Mouse (Mus musculus) frontal cortex, adult 2 months (tissue): ENCODE measurements around the gene Spef1. TPM values are rescaled to one million over a fixed set of nuclear protein-coding genes. Genes with fewer than 3 reads are reported as not detected.

ENCODE experiments used
- DNase-seq, 2 experiments: peaks; one replicate each; pipeline ENCODE4 v3.0.0; 2022; ENCODE audit warnings: low spot score in 1 of 2; ENCODE audit errors: extremely low spot score in 1 of 2
- polyA plus RNA-seq: library from polyadenylated mRNA; depleted of rRNA; stranded (reverse); fragments of >200 nt; gene quantifications from 2 replicates; pipeline ENCODE4 v1.2.3, GENCODE M21; 2012

Gene Spef1
- polyA plus RNA-seq, 1 experiment: 10.0 TPM

DNA sequence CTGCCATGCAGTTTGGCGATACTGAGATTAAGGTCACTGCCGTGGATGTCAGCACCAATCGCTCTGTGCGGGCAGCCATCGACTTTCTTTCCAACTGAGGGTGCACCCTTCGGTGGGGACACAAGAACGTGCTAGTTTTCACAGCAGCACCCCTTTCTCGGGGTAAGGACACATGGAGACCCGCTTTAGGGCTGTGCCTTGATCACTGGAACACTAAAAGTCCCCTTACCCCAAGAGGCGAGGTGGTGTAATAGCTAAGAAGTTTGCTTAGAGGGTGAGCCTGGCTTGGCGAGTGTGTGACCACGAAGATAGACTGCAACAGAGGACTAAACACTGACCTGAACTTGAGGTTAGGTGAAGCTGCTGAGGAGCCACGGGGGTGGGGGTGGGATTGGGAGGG, 42.0 kb downstream of the Spef1 start:
- DNase-seq: no peak

DNA sequence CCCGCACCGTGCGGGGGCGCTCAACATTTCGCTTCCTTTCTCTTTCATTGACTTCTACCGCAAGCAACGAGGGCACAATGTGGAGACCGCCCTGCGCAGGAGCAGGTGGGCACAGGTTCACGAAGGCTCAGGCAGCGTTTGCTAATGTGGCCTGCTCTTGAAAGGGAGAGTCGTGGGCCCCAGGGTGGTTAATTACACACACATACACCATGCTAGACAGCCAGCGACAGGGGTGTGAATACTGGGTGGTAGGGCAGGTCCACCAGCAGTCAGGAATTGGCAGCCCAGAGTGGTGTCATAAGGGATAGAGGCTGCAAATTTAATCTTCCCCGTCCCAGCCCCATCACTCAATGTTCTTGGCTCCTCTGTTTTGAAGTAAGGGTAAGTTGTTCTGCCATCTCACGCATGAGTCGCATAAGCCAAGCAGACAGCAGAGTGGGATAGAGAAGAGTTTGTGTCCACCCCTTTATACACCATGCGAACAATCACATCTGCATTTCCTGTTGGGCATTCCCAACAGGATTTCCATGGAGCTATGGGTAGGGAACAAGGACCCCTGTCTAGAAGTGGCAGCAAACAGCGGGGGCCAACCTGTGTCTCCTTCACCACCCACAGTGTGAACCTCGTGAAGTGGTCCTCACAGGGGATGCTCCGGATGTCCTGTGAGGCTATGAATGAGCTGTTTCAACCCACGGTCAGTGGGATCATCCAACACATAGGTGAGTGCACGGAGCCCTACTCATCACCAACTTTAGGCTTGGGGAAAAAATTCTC, 43.9 kb downstream of the Spef1 start:
- DNase-seq: no peak

DNA sequence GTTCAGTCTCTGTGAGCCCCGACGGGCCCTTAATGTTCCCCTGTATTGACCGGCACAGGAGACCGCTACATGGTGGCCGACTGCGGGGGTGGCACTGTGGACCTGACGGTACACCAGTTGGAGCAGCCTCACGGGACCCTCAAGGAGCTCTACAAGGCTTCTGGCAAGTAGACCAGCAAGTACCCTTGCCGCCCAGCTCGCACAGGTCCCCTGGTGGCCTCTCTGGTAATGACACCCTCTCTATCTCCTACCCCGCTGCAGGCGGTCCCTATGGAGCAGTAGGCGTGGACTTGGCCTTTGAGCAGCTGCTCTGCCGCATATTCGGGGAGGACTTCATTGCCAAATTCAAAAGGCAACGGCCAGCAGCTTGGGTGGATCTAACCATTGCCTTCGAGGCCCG, 44.5 kb downstream of the Spef1 start:
- peak in 1 of 2 experiments; percentile 61 for DNase-seq

DNA sequence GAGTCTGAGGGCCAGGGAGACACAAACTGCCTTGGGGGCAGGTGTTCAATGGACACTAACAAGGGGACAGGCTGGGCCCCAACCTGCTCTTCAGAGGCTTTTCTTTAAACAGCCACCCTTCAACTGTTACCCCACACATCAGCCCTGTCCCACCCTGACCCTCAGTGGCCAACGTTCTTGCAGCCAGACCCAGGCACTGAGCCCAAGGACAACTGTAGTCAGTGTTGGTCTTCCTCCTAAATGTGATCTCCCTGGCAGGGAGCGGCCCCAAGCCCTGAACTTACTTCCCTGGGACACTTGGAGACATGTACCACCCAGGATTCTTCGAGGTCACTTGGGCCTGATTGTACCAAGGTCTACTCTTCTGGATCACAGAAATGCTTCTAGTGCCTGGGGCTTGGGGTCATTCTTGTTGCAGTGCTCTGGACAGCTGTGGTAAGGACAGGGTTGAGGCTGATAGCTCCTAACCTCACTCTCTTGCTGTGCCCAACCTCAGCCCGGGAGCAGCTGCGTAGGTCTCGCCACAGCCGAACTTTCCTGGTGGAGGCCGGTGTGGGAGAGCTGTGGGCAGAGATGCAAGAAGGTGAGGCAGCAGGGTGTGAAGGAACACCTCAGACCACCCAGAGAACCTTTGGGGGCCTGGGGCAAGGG, 45.6 kb downstream of the Spef1 start:
- no peak for DNase-seq

DNA sequence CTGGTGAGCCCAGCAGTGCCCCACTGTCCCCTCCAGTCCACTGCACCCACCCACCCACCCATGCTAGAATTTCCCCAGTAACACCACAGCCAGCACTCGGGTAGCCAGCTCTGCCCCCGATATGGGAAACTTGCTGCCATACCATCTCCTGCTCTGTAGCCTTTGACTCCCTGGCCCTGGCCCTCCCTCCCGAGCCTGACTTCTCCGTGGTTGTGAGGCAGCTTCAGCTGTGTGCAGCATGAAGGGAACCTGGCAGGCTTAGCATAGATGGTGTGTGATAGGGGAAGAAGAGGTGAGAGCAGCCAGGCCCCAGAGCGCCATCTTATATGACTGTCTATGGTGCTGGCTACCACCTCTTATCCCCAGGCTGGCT, 46.6 kb downstream of the Spef1 start:
- DNase-seq: no peak

DNA sequence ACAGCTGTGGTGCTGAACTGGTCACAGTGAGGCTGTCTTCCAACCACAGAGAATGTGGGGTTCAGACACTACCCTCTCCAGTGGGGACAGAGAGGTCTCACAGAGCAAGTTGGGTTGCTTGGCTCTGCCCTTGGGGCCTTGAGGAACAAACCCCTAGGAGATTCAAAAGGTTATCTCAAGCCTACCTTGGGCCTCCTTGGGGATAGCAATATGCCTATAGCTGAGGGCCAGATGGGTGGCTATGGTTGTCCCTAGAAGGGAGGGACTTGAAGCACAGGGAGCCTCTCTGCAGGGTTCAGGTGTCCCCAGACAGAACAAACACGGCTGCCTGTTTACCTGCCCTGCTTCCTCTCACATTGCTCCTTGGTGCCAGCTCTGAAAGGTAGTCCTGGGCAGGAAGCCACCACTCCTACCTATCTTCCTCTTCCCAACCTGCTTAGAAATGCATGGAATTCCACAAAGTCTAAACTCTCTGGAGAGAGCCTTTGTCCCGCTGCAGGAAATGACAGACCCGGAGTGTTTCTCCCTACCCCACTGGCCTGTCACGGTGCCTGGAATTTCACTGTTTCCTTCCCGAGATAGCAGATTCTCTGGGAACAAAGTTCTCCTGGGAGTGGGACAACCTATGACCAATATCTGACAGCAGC, 47.1 kb downstream of the Spef1 start:
- no peak for DNase-seq

DNA sequence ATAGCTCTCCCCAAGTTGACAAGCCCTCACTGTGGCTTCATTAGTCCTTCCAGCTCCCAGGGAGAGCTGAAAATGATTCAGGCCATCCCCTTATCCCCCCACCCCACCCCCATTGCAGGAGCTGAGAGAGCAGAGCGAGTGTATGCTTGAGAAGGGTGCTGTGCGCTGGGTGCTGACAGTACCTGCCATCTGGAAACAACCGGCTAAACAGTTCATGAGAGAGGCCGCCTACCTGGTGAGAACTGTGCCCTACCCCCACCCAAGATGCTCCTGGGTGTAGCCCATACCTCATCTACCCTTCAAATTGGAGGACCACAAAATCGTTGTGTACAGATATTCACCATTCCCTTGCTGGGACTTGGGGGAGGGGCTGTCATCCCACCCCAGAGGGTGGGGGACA, 47.8 kb downstream of the Spef1 start:
- no peak for DNase-seq

DNA sequence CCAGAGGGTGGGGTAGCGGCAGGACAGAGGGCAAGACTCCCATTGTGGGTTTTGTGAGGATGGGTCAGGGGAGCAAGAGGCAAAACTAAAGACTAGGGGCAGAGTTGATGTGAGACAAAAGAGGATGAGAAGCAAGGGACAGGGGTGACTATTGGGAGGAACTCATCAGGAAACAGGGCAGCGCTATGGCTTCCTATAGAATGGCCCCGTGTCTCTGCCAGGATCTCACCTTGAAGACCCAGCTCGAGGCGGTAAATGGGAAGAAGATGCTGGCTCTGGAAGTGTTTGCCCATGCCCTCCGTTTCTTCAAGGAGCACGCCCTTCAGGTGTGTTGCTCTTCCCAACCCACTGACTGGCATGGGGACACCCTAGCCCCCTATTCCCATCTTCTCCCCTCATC, 48.3 kb downstream of the Spef1 start:
- no peak for DNase-seq

DNA sequence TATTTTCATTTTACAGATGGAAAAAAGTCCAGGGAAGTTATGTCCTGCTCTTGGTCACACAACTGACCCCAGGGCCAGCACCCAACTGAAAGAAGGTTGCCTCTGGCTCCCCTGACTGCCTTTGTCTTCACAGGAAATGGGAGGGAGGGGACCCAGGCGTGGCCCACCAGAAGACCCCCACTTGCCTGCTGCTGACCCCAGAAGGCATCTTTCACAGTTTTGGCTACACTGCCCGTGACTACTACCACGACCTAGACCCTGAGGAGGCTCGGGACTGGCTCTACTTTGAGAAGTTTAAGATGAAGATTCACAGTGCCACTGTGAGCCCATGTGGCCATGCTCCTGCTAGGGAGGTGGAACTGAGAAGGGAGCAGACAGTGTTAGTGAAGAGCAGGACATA, 48.8 kb downstream of the Spef1 start:
- DNase-seq: no peak

DNA sequence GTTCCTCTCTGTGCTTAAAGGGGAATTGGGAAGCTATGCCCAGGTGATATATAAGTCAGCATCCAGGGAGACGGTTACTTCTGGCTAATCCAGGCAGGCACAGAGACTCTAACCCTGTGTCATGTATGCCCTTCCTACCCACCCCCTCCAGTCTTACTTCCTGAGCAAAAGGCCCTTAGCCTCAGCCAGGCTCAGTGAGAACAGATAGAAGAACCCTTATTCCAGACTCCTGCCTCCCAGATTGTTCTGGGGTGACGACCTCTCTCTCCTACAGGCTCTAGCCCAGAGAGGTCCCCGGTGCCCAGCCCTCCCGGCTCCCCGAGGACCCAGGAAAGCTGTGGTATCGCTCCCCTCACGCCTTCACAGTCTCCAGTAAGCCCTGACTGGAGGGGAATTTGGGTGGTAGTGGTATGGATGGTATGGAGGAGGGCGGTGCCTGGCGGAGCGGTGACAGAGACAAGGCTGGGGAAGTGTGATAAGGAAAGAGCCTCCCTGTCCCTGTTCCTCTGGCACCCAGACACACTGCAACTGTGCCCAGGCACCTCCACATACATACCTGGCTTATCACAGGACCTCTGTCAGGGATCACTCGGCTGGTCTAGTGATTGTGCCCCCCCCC, 51.5 kb downstream of the Spef1 start:
- no peak for DNase-seq

DNA sequence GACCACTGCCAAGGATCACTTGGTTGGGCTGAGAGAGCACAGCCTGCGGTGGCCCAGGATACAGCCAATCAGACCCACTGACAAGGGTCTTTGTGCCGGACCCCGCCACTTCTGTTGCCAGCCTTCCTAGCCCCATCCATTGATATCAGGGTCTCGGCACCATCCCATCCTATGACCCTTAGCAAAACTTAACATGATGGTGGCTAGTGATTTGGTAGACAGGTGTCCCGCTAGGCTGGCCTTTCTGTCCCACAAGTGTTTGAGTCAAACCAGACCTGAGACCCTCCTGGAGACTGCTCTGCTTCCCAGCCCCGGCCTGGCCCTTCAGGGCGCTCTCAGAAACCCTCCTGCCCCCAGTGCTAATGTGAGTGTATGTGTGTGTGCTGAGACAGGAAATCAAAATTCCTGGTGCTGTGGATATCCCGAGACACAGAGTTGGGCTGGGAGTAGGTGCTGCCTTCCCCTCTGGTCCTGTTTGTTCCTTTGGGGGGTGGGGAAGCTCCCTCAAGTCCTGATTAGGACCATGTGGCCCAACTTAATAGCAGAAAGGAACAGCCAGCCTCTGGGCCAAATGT, 52.2 kb downstream of the Spef1 start:
- DNase-seq: no peak

DNA sequence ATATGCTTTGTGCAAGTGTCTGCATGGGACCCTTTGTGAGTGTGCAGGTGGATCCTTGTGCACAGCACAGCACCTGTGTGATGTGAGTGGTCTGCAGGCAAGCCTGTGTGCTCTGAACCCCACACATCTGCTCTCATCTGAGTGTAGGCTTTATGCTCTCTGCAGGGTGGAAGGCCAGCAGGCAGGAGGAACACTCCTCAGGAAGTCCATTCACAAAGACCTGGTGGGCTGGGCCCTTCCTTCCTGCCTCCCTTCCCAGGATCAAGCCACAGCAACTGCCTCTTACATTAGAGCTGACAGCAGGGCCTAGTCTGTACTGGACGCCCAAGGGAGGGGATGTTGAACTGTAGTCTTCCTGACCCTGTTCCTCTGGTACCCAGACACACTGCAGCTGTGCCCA, 52.7 kb downstream of the Spef1 start:
- no peak for DNase-seq

DNA sequence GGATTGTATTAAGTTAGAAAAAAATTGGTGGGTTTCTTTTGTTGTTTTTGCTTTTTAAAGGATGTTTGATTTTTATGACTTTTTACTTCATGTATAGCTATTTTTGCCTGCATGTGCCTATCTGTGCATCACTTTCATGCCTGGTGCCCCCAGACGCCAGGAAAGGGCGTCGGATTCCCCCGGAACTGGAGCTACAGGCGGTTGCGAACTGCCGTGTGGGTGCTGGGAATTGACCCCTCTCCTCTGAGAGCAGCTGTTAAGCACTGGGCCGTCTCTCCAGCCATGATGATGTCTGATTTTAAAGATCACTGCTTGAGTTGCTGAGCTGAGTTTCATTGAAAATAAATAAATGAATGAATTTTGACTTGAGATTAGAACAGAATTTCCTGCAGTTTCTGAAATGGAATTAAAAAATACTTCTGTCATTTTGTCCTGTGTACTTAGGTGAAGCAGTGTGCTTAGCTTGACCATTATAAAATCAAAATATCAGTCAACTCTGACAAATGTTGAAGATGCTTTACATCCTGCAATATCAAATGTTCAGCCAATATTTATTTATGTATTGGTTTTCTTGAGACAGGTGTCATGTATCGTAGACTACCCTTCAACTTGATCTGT, 54.0 kb downstream of the Spef1 start, which contains the start of gene Gm11037:
TSS of gene Gm11037 (plus strand) at position 568 of the 618 bp plus-strand sequence.
- DNase-seq: no peak

DNA sequence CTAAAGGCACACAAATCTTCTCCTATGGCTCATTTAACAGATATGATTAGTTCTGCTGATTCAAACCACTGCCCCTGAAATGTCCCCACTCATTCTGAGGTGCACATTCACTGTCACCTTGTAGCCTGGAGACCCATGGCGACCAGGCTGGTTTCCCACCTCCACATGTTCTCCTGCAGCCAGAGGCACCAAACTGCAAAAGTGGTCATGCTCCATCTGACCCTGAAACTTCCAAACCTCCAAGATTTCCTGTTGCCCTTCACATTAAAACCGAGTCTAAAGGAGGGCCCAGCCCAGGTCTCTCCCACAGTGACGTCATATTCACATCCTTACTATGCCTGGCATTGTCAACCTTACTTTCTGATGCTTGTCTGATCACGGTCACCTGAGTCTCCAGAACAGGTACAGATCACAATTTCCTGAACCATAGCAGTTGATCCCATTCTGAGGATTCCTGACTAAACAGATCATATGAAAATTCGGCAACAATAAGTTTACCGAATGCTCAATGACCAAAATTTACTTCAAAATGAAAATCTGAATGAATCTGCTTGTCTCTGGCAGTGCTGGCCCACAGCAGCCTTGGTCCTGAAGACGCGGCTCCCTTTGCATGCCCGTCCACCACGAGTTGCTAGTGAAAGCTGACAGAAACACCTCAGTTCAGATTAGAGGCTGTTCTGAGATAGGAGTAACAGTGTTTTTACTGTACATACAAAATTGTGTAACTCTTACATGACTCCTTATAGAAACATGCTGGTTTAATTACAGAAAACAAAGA, 54.8 kb downstream of the Spef1 start:
- no peak for DNase-seq

DNA sequence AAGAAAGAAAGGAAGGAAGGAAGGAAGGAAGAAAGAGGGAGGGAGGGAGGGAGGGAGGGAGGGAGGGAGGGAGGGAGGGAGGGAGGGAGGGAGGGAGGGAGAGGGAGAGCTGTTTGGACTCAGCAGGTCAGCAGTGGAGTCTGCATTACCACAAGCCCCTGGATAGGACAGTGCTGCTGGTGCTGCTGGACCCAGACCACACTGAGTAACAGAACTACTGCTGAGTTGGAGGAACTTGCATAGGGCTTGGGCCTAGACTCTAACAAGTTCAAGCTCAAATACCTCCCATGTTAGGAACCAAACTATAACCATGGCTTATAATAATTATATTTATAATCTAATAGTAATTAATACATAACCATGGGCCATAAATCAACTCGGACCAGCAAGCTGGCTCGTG, 56.2 kb downstream of the Spef1 start:
- DNase-seq: no peak

DNA sequence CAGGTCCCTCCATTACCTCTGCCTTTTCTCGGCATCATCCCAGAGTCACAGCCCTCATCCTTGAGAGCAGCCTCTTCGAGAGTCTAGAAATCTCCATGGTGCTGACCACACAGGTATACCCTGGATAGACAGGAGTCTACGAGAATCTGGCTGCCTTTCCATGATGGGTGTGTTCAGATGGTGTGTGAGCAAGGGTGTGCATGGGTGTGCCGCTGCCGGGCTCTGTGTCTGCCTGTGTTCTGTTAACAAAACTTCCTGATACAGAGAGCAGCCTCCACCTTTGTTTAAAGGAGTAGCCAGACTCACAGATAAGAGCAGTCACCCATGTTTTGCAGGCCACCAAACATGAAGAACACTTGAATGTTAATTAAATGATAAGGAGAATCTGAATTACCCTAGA, 57.2 kb downstream of the Spef1 start:
- DNase-seq: no peak

DNA sequence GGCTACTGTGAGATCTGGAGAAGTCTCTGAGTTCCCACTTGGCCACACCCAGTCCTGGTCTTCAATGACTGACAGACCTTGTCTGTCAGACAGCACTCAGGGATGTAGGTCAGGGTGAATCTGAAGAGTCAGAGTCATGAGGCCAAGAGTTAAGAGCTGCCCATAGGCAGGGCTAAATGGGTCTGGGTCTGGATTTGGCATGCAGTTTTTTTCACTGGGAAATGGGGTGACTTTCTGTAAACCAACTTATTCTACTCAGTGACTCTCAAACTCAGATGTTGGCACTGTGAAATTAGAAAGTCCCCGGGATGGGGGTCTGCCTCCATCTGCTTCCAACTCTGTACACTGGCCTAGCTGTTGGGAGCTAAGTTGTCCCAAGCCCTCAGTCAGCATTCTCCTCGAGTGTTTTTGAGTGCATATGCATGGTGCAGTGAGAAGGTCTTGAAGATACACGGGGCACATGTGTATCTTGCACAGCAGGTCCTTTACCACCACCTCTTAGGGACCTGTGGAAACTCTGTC, 58.4 kb downstream of the Spef1 start:
- DNase-seq: no peak

DNA sequence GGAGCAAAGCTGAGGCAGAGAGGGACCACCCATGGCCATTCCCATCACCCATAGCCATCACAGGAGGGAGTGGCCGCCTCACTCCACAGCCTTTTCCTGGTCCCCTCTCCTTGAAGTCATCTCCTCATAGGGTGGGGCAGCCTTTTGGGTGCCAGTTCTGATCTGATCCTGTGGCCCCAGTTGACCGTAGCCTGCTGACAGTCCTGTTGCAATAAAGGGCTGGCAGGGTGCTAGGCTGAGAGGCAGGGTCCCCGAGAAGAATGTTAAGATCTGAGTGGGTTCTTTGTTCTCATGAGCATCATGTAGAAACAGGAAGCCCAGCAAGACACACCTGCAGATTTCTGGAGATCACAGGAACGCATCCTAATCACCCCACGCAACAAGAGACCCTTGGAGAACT, 58.9 kb downstream of the Spef1 start:
- no peak for DNase-seq

DNA sequence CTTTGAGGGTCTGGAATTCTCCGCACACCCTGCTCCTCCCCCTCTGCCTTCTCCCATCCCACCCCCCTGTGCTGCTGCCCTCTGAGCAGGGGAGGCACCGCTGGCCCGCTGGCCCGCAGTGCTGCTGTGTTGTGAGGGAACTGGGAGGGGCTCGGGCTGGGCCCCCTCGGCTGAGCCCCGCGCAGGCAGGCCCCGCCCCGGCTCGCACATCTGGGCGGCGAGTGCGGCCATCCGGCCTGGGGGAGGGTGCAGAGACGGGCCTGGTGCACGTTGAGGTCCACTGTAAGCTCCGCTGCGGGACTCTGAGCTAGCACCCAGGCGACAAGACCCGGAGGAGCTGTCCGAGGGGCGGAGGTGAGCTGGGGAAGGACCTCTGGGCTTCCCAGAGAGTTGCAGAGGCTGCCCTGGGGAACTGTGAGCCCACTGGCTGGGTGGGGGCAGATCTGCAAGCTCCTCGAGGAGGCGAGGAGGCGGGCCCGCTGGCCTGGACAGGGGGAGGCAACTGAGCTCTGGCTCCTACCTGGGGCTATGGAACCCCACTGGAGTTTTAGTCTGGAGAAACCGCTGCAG, 59.8 kb downstream of the Spef1 start, which contains the start of gene Hspa12b:
TSS of gene Hspa12b (plus strand) at position 120 of the 570 bp plus-strand sequence.
- no peak for DNase-seq
